Mouse (Mus musculus) urinary bladder, postnatal 4 days (tissue): ENCODE measurements around the gene Snrnp70.
A peak's percentile ranks its signal among the peaks of the same experiment; 100 is the strongest.
"Not testable (repeated sequence)": the region's sequence is repeated elsewhere in the genome, so short reads cannot be mapped to it uniquely, and the experiment has no call there.

ENCODE experiments used
- DNase-seq, 2 experiments: peaks; one replicate each; pipeline ENCODE4 v3.0.0; 2021 to 2022; ENCODE audit warnings: low spot score in 2 of 2

The Snrnp70 gene

DNA sequence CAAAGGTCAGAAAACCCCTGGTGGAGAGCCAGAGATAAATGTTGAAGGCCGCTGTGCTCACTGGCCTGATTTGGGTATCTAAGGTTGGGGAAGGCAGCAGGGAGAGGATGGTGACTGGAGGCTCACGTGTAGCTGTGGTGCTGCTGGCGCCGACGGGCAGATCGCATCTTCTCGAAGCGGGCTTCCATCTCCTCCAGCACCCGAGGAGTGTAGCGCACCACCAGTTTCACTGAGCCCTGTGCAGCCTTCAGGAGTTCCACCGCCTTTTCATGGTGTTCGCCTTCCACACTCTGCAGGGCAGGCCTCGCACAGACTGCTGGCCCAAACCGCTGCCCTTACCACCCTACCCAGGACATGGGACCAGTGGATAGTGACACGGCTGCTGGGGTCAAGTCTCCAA lies 27.4 kb downstream of the Snrnp70 start:
- peak in 1 of 2 experiments; percentile 55 for DNase-seq

DNA sequence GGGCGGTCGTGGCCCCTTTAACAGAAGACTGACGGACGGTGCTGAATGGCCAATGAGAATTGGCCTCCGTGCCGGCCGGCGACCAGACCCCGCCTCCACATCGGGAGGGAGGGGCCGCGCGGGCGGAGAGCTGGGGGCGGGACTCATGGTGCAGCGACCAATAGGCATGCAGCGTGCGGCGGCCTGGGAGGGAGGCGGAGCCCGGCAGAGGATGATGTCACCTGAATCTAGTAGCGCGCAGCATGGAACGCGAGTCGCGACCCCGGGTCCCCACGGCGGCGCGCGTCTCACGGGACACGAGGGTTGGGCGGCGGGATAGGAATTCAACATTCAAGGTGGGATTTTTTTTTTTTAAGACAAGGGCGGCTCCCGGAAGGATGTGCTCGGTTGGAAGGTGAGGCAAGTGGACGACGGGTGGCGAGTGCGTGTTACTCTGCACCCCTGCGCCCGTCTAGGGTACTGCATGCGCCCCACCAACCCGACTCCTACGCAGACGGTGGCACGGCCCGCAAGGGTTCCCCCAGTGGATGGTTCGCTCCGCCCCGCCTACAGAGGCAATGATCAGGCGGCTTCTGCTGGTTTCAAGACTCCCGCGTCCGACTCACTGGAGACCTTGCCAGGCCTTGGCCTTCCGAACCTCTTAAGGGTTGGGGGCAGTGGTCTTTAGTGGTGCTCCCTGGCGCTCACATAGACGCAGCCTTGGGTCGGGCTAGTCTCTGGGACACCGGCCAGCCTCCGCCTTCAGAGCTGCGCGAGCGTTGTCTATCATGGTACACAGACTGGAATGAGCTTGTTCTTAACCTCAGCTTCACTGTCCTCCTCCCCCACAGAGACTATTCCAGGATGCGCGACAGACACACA lies 28.3 kb downstream of the Snrnp70 start:
- peak; percentile 96 to 99 for DNase-seq

DNA sequence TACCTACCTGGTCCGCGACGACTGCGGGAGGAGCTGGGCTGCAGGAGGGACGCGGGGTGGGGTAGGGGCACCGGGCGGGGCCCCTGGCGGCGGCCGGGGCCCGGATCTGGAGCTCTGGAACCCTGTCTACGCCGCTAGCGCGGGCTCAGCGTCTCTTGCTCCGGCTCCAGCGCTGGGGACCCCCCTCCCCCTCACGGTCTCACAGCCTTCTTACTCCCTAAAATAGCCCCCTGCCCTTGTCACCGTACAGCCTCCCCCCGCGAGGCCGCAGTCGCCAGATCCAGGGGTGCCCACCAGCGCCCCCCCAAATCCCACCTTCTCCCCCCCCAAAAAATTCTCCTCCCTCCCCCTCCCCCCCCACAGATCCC lies 28.9 kb downstream of the Snrnp70 start, which contains the start of gene Ppfia3:
Gene Ppfia3 (minus strand): TSS at position 368 of the 368 bp plus-strand sequence.
- DNase-seq: no peak

DNA sequence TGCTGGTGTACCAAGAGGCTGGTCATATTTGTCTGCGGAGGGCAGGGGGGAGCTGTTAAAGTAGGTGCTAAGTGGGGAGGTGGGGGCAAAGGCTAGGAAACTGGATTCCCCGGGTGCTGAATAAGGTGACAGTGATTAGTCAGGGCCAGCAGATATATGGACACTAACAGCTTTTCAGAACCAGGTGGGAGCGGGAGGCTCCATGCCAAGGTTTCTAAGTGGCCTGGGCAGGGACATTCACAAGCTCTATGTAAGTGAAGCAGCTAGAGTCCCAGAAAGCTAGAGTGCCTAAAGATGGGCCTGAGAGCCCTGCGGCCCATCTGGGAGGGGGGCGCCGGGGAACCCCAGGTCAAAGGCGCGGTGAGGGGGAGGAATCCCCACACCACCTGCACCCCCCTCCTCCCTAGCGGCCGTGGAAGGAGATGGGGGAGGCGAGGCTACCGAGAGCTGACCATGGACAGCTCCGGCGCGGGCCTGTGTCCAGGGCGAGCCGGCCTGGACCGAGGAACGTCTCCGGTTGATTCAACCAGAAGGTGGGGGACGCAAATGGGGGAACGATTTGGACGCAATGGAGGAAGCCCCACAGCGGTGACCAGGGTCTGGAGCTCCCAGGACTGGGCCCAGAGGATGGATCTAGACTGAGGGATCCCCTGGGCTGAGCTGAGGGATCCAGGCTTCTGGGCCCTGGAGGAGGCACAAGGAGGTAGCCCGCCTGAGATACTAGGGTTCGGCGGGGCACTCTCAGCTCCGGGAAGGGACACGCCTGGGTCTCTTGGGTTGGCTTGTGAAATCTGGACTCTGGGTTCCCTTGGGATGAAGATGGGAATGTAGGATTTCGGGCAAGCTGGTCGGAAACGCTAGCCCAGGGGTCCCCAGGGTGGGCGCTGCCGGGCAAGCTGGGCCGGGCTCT lies 29.5 kb downstream of the Snrnp70 start:
- DNase-seq: peak in 1 of 2 experiments; percentile 75

DNA sequence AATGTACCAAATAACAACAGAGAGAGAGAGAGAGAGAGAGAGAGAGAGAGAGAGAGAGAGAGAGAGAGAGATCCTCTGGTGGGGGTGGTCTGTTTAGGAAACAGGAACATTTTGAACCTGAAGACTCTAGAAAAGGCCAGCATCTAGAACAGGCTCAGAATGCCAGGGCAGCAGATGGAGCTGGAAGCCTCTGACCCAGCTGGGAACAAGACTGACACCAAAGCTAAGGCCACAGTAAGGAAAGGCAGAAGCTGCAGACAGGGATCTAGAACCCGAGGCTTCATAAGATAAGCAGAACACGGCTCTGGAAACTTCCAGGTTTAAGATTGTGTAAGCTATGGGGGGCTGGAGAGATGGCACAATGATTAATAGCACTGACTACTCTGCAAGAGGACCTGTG lies 31.6 kb downstream of the Snrnp70 start:
- DNase-seq: no peak

DNA sequence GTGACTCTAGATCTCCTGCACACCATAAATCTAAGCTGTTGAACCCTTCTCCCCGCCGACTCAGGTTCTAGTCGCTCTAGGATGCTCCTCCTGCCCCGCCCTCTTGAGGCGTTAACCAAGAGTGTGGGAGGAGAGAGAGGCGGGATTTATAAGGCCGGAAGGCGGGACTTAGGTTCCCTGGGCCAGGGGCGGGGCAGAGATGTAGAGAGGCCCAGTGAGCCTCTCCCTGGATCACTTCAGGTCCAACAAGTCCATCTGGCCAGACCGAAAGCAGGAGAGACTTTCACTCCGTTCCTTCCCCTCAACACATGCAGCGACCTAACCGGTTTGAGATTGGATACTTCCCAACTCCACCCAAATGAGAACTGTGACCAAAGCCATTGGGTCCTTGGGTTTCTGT lies 32.7 kb downstream of the Snrnp70 start:
- peak in 1 of 2 experiments; percentile 44 for DNase-seq

DNA sequence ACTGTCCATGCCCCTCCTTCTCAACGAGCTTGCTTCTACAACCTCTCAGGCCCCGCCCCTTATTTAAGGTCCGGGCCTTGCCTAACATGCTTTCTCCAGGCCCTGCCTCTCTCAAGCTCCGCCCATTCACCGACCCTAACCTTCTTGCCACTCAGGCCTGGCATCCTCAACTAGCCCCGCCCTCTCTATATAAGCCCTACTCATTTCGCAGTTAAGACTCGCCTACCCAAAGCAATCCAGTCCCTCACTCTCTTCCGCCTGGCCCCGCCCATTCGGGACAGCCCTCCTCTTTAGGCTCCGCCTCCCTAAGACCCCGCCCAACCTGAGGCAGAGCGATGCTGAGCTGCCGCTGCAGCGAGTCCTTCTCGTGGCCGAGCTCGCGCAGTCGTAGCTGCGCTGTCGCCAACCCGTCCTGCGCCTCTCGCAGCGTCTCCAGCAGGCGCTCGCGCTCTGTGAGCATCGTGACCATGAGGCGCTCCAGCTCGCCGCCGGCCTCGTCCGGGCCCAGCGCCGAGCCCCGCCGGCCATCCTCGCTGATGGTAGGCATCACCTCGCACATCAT lies 34.2 kb downstream of the Snrnp70 start:
- peak in 1 of 2 experiments; percentile 73 for DNase-seq

DNA sequence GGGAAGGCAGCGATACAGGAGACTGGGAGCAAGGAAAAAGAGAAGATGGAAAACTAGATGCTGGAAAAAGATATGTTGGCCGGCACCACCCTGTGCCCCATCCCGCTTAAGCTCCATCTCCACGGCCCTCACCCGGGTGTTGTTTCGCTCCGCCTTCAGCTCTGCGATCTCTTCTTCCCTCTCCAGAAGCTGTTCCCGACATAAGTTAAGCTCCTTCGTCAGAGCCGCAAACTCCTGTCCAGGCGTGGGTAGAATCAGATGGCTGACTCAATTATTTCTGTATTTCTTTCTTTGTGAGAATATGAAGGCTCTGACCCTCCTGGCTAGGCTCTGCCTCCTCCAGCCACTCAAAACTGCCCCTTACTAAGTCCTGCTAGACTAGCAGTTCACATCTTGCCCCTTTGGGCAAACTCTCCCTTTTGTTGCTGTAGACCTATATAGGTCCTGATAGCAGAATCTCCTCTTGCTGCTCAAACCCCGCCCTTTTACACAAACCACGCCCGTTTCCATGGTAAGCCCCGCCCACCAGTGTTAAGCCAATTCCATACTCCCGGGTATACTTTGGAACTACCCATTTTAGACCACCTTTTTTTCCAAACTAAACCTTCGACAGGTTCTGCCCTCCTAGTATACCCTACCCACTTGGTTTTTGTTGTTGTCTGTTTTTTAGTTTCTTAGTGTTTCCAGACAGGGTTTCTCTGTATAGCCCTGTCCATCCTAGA lies 35.0 kb downstream of the Snrnp70 start:
- DNase-seq: no peak

DNA sequence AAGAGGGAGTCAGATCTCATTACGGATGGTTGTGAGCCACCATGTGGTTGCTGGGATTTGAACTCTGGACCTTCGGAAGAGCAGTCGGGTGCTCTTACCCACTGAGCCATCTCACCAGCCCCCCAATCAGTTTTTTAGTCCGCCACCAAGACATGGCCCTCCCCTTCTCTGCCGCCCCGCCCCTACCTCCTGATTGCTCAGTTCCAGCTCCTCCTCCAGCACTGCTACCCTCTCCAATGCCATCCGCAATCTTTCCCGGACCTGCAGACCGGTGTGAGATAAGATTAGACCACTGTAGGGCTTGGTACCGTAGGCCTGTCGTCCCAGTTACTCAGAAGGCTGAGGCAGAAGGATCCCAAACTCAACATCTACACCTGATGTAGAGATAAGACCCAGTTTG lies 36.5 kb downstream of the Snrnp70 start:
- DNase-seq: not testable (repeated sequence)

DNA sequence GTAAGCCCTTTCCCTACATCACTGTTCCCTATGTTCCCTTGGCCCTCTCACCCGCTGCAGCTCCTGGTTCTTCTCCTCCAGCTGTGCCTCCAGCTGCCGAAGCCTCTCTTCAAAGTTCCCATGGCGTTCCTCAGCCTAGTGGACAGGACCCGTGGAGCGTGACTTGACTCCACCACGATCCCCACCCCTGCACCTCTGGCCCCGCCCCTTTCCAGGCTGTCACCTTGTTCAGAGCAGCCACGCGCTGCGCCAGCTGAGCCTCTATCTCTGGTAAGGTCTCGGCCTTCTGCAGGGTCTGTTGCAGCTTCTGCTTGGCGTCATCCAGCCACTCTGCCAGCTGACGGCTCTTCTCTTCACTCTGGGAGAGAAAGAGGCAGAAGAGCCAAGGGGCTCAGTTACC lies 39.5 kb downstream of the Snrnp70 start:
- DNase-seq: no peak

DNA sequence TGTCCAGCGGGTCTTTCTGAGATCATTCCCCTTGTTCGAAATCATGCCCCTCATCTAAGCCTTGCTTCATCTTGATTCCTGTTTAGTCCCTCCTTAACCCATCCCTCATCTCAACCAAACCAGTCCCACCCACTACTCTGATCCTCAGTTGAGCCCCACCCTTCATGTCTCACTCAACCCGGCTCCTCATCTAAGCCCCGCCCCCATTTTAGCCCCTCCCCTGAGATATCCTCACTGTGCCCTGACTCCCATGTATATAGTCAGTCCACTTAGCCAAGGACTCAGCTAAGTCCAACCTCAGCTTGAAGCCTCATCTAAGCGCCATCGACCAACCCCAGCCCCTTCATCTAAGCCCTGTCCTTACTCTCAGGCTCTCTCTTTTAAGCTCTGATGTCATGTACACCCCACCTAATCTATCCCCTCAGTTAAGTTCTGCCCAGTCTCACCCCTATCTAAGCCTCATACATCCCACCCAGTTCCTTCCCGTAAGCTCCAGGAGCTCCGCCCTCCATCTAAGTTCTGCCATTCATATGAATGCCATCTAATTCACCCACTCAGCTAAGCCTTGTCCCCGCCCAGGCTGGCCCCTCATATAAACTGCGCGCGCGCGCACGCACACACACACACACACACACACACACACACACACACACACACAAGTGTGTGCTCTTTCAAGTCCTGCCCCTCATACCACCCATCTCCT lies 40.1 kb downstream of the Snrnp70 start:
- no peak for DNase-seq

DNA sequence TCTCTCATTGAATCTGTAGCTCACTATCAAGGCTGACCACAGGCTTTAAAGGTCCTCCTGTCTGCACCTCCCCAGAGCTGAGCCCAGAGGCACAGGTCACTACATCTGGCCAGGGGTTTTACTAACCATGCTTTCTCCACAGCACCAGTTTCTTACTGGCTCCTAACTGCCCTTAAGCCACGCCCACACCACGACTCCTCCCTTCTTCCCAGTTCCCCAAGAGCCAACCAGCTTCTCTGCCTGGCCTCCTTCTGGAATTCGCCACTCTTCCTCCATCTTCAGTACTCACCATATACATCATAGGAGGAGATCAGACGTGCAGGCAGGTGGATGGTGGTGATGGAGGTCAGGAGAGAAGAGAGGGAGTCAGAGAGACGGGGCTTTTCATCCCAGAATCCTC lies 42.5 kb downstream of the Snrnp70 start:
- DNase-seq: no peak

DNA sequence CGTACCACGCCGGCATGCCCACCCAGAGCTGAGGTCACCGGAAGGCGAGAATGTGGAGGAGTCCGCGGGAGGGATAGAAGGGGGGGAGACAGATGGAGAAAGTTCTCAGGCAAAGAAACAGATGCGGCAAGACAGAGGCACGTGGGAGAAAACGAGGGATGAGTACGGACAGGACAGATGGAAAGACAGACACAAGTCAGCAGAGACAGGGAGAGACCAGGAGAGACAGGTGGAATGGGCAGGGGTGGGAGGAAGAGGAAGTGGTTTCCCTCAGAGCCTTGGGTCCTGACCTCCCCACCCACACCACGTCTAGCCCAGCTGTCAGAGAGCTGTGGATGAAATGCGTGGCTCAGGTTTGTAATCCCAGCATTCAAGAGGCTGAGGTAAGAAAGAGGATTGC lies 48.6 kb downstream of the Snrnp70 start:
- no peak for DNase-seq

DNA sequence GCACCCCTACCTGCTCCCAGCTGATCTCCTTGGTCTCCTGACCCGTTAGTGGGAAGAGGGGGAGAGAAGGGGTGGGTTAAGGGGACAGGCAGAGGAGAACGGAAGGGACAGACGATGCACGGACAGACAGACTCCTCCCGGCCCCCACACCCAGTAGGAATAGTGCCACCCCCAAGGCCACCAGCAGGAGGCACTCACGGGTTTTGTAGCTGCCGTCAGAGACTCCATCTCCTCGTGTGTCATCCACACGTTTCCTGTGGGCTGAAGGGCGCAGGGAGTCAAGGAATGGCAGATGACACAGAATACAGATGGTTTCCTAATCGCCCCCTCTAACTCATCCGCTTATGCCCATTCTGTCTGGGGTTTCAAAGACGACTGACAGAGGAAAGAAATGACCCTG lies 52.0 kb downstream of the Snrnp70 start:
- DNase-seq: no peak

DNA sequence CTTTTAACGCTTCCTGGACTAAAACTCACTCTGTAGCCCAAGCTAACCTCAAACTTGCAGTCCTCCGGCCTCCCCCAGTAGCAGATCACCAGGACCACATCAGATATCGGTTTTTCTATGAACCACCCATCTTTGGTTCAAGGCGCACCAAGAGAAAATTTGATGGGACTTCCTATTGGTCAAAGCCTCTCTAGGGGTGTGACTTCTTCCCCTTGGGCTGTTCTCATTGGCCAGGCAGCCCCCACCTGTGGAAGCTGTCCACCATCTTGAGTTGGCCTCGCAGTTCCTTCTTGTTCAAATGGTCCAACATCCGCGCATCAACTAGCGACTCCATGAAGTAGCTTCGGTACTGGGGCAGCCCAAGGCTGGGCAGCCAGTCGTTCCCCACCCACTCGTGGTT lies 53.5 kb downstream of the Snrnp70 start:
- DNase-seq: no peak

DNA sequence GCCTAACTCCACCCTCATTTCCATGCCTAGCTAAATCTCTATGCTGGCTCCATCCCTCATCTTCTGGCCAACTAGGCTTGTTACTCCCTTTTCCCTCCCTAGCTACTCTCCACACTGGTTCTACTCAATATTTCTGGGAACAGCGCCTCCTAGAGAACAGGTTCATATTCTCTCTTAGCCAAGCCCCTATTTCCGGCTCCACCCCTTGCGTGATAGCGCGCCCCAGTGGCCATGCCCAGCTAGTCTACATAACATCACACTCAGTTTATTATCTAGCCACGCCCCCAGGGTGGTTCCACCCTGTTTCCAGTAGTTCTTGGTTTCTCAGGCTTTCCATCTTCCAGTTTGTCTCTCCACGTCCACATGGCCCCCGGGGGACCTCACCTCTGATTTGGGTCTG lies 54.2 kb downstream of the Snrnp70 start:
- peak; percentile 73 to 84 for DNase-seq

DNA sequence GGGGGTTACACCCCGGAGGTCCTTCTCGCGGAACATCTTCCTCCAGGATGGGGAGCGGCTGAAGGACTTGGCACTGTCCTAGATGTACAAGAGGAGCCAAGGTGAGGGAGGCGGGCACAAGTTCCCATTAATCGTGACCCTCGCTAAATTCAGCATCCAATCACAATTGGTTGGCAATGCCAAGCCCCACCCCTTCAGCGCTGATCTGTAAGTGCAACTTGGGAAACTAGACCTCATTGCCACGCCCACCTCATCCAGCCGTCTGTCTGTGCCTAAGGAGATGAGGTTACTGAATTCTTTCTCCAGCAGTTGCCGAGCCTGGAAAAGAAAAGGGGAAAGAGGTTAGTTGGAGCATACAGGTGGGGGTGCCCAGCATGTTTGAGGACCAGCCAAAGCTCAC lies 54.9 kb downstream of the Snrnp70 start:
- peak; percentile 39 to 67 for DNase-seq

DNA sequence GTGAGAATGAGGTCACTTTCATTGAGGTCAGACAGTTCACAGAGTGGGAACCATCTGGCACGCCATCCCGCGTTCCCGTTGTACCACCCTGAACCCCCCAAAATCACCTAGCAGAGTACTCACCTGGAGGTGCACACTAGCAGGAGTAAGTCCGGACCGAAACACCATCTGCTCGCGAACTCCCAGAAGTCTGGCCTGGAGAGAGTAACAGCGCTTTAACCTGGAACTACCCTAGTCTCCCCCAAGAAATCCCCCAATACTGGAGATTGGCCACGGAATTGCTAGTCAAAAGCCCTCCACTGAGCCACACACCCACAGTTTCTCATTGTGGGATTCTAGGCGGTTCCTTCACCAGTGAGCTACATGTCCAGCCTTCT lies 55.5 kb downstream of the Snrnp70 start:
- no peak for DNase-seq

DNA sequence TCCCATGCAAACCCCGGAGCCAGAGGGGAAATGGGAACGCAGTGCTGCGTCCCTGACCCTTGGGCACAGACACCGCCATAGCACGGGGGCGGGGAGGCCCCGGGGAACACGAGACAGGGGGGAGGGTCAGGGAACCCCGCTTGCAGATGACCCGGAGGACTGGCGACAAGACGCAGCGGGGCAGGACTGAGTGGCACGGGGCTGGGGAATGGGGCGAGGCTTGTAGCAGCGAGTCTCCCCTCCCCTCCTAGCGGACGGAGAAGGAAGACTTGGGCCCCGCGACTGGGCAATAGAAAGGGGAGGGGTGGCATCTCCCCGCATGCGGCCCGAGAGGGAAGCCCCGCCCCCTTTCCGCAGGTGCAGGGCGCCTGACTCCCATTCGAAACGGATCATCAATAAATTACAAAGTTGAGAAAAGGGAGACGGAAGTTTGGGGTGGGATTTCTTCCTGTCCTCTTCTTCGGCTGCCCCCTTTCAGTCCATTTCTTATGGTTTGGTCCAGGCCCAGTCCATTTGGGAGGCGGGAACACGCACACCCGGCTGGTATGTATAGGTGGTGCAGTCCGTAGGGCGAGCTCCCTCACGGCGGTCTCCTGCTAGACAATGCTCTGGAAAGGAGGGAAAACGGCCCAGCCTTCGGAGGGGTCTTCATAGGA lies 56.0 kb downstream of the Snrnp70 start:
- DNase-seq: peak; percentile 74 to 75

DNA sequence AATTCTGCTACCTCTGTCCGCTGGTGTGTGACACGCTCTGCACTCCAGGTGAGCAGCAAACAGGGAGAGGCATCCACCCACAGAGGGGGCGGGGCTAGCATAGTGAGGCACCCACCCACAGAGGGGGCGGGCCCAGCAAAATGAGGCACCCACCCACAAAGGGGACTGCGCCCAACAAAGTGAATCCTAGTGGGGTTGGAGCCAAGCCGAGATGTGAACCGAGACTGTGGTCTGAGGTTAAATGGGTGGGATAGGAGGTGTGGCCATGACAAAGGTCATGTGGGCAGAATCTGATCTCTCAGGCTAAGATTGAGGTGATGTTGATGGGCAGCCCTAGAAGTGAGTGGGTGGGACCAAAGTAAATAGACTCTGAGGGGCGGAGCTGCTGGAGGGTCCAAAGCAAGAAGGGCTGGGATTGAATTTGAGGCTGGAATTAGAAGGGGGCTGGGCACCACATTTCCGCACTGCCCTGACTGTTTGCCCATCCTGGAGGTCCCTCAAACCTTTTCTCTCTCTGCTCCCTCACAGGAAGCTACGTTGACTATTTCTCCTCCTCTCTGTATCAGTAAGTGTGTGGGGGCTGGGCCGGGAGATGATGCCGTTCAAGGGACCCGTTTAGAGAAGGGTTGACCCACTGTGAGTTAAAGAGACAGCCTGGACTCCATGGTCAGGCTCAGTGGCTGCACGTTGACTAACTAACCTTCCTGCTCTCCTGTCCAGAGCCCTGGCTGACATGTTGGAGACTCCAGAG lies 57.2 kb downstream of the Snrnp70 start:
- DNase-seq: peak in 1 of 2 experiments; percentile 48
